Mouse (Mus musculus) granulocyte monocyte progenitor cell, adult 5-6 weeks (primary cell): ENCODE results near the gene Dctn1. TPM values are rescaled to one million over a fixed set of nuclear protein-coding genes. Genes with fewer than 3 reads are reported as not detected.

Source experiments
- ATAC-seq: replicated peaks from 2 replicates; pipeline ENCODE4 v1.8.0; 2016; ENCODE audit warnings: mild to moderate bottlenecking, moderate TSS enrichment, inconsistent platforms; ENCODE audit not compliant: poor library complexity, severe bottlenecking
- total RNA-seq, 2 experiments: library from RNA; stranded (forward) in 1 of 2; stranded (reverse) in 1 of 2; fragments of 200-712, 200-1000 nt in 1 of 2; fragments of >200 nt in 1 of 2; fragmentation: Nextera tagmentation in 1 of 2; gene quantifications; 2 replicates each; pipeline ENCODE4 v1.2.3; 2014 to 2017

Dctn1 gene
- total RNA-seq, 2 experiments from 2014 or later: 27.3 to 69.4 TPM

GRCm38 (mm10) chr6:83210495-83210894, 44.8 kb downstream of the Dctn1 start:
- no peak for ATAC-seq

GRCm38 (mm10) chr6:83211526-83211925, 45.8 kb downstream of the Dctn1 start:
- no peak for ATAC-seq

GRCm38 (mm10) chr6:83215002-83215666, 49.4 kb downstream of the Dctn1 start:
- ATAC-seq: peak; percentile 78

- ATAC-seq: no peak
Measured at GRCm38 (mm10) chr6:83219814-83220213, 54.1 kb downstream of the Dctn1 start, which contains the start of gene Slc4a5. Slc4a5 (plus strand) TSS chr6:83219828.

- no peak for ATAC-seq
Measured at GRCm38 (mm10) chr6:83231486-83231885, 65.8 kb downstream of the Dctn1 start.

GRCm38 (mm10) chr6:83233306-83233705, 67.6 kb downstream of the Dctn1 start:
- no peak for ATAC-seq

GRCm38 (mm10) chr6:83234280-83234741, 68.6 kb downstream of the Dctn1 start:
- no peak for ATAC-seq

- ATAC-seq: no peak
Measured at GRCm38 (mm10) chr6:83237123-83237522, 71.4 kb downstream of the Dctn1 start.

- no peak for ATAC-seq
Measured at GRCm38 (mm10) chr6:83244422-83245061, 78.8 kb downstream of the Dctn1 start.

- ATAC-seq: no peak
Measured at GRCm38 (mm10) chr6:83245134-83245533, 79.4 kb downstream of the Dctn1 start.

GRCm38 (mm10) chr6:83245997-83246396, 80.3 kb downstream of the Dctn1 start:
- ATAC-seq: no peak

GRCm38 (mm10) chr6:83246750-83247149, 81.0 kb downstream of the Dctn1 start:
- no peak for ATAC-seq

GRCm38 (mm10) chr6:83247153-83247552, 81.4 kb downstream of the Dctn1 start:
- ATAC-seq: no peak

Other genes starting within 250 kb of the Dctn1 start
- gene Sema4f, start 226.2 kb upstream of the Dctn1 start, total RNA-seq (2014; fragmentation: Nextera tagmentation): not detected in 2 replicates
- not detected in 2 replicates for gene Sema4f, start 226.2 kb upstream of the Dctn1 start, total RNA-seq (2017)
- 2.2 TPM in 1 of 2 replicates, not detected in the other for gene M1ap, start 219.0 kb upstream of the Dctn1 start, total RNA-seq (2014; fragmentation: Nextera tagmentation)
- gene M1ap, start 219.0 kb upstream of the Dctn1 start, total RNA-seq (2017): 2.7 and 6.3 TPM in 2 replicates
- 18.7 and 25.8 TPM in 2 replicates for gene Dok1, start 132.4 kb upstream of the Dctn1 start, total RNA-seq (2014; fragmentation: Nextera tagmentation)
- 9.0 and 16.1 TPM in 2 replicates for gene Dok1, start 132.4 kb upstream of the Dctn1 start, total RNA-seq (2017)
- 9.0 TPM in 1 of 2 replicates, not detected in the other for gene Loxl3, start 131.7 kb upstream of the Dctn1 start, total RNA-seq (2014; fragmentation: Nextera tagmentation)
- gene Loxl3, start 131.7 kb upstream of the Dctn1 start, total RNA-seq (2017): 0.46 and 2.2 TPM in 2 replicates
- 235 and 242 TPM in 2 replicates for gene Aup1, start 111.4 kb upstream of the Dctn1 start, total RNA-seq (2014; fragmentation: Nextera tagmentation)
- 120 and 136 TPM in 2 replicates for gene Aup1, start 111.4 kb upstream of the Dctn1 start, total RNA-seq (2017)
- 96.9 and 114 TPM in 2 replicates for gene Htra2, start 110.6 kb upstream of the Dctn1 start, total RNA-seq (2014; fragmentation: Nextera tagmentation)
- 66.2 and 81.3 TPM in 2 replicates for gene Htra2, start 110.6 kb upstream of the Dctn1 start, total RNA-seq (2017)
- gene Dqx1, start 108.1 kb upstream of the Dctn1 start, total RNA-seq (2014; fragmentation: Nextera tagmentation): 0.81 and 2.4 TPM in 2 replicates
- gene Dqx1, start 108.1 kb upstream of the Dctn1 start, total RNA-seq (2017): 1.1 and 1.6 TPM in 2 replicates
- gene Tlx2, start 95.6 kb upstream of the Dctn1 start, total RNA-seq (2014; fragmentation: Nextera tagmentation): not detected in 2 replicates
- not detected in 2 replicates for gene Tlx2, start 95.6 kb upstream of the Dctn1 start, total RNA-seq (2017)
- 20.3 and 24.6 TPM in 2 replicates for gene Pcgf1, start 88.1 kb upstream of the Dctn1 start, total RNA-seq (2014; fragmentation: Nextera tagmentation)
- 10.9 and 11.5 TPM in 2 replicates for gene Pcgf1, start 88.1 kb upstream of the Dctn1 start, total RNA-seq (2017)
- not detected in 2 replicates for gene Lbx2, start 79.6 kb upstream of the Dctn1 start, total RNA-seq (2014; fragmentation: Nextera tagmentation)
- gene Lbx2, start 79.6 kb upstream of the Dctn1 start, total RNA-seq (2017): 1.3 TPM in 1 of 2 replicates, not detected in the other
- gene Ccdc142, start 64.3 kb upstream of the Dctn1 start, total RNA-seq (2014; fragmentation: Nextera tagmentation): 2.8 and 8.2 TPM in 2 replicates
- 2.5 and 5.7 TPM in 2 replicates for gene Ccdc142, start 64.3 kb upstream of the Dctn1 start, total RNA-seq (2017)
- 2.0 and 6.3 TPM in 2 replicates for gene Gm42688, start 64.3 kb upstream of the Dctn1 start, total RNA-seq (2014; fragmentation: Nextera tagmentation)
- gene Gm42688, start 64.3 kb upstream of the Dctn1 start, total RNA-seq (2017): 2.6 TPM in 2 replicates
- 48.6 and 78.4 TPM in 2 replicates for gene Mrpl53, start 56.9 kb upstream of the Dctn1 start, total RNA-seq (2014; fragmentation: Nextera tagmentation)
- gene Mrpl53, start 56.9 kb upstream of the Dctn1 start, total RNA-seq (2017): 14.6 and 29.1 TPM in 2 replicates
- gene Mogs, start 50.4 kb upstream of the Dctn1 start, total RNA-seq (2014; fragmentation: Nextera tagmentation): 90.1 and 93.4 TPM in 2 replicates
- 137 and 158 TPM in 2 replicates for gene Mogs, start 50.4 kb upstream of the Dctn1 start, total RNA-seq (2017)
- gene Wbp1, start 44.4 kb upstream of the Dctn1 start, total RNA-seq (2014; fragmentation: Nextera tagmentation): 31.4 and 38.9 TPM in 2 replicates
- 77.6 and 91.3 TPM in 2 replicates for gene Wbp1, start 44.4 kb upstream of the Dctn1 start, total RNA-seq (2017)
- 17.2 and 22.8 TPM in 2 replicates for gene Ino80b, start 40.5 kb upstream of the Dctn1 start, total RNA-seq (2014; fragmentation: Nextera tagmentation)
- gene Ino80b, start 40.5 kb upstream of the Dctn1 start, total RNA-seq (2017): 32.9 and 47.6 TPM in 2 replicates
- 5.1 and 8.7 TPM in 2 replicates for gene Rtkn, start 30.5 kb upstream of the Dctn1 start, total RNA-seq (2014; fragmentation: Nextera tagmentation)
- gene Rtkn, start 30.5 kb upstream of the Dctn1 start, total RNA-seq (2017): 2.1 and 5.0 TPM in 2 replicates
- gene Wdr54, start 9.5 kb upstream of the Dctn1 start, total RNA-seq (2014; fragmentation: Nextera tagmentation): not detected in 2 replicates
- 0.04 TPM in 1 of 2 replicates, not detected in the other for gene Wdr54, start 9.5 kb upstream of the Dctn1 start, total RNA-seq (2017)
- 0.51 TPM in 1 of 2 replicates, not detected in the other for gene 1700003E16Rik, start 9.5 kb upstream of the Dctn1 start, total RNA-seq (2014; fragmentation: Nextera tagmentation)
- not detected in 2 replicates for gene 1700003E16Rik, start 9.5 kb upstream of the Dctn1 start, total RNA-seq (2017)
- not detected in 2 replicates for gene Slc4a5, start 53.9 kb downstream of the Dctn1 start, total RNA-seq (2014; fragmentation: Nextera tagmentation)
- gene Slc4a5, start 53.9 kb downstream of the Dctn1 start, total RNA-seq (2017): 0.13 TPM in 1 of 2 replicates, not detected in the other
- gene Mthfd2, start 160.0 kb downstream of the Dctn1 start, total RNA-seq (2014; fragmentation: Nextera tagmentation): 20.8 and 48.1 TPM in 2 replicates
- 31.7 and 35.6 TPM in 2 replicates for gene Mthfd2, start 160.0 kb downstream of the Dctn1 start, total RNA-seq (2017)
- gene Mob1a, start 160.1 kb downstream of the Dctn1 start, total RNA-seq (2014; fragmentation: Nextera tagmentation): 75.2 and 76.6 TPM in 2 replicates
- gene Mob1a, start 160.1 kb downstream of the Dctn1 start, total RNA-seq (2017): 134 and 144 TPM in 2 replicates
- 76.1 and 91.2 TPM in 2 replicates for gene Bola3, start 183.2 kb downstream of the Dctn1 start, total RNA-seq (2014; fragmentation: Nextera tagmentation)
- gene Bola3, start 183.2 kb downstream of the Dctn1 start, total RNA-seq (2017): 53.4 and 67.8 TPM in 2 replicates